Mouse (Mus musculus): Measurements from ENCODE around the gene Casd1. TPM values are rescaled to one million over a fixed set of nuclear protein-coding genes. Genes with fewer than 3 reads are reported as not detected.
A peak's percentile ranks its signal among the peaks of the same experiment; 100 is the strongest.

Gene Casd1
- polyA plus RNA-seq, 1 experiment from 2014 or later, result 39.4 TPM

DNA sequence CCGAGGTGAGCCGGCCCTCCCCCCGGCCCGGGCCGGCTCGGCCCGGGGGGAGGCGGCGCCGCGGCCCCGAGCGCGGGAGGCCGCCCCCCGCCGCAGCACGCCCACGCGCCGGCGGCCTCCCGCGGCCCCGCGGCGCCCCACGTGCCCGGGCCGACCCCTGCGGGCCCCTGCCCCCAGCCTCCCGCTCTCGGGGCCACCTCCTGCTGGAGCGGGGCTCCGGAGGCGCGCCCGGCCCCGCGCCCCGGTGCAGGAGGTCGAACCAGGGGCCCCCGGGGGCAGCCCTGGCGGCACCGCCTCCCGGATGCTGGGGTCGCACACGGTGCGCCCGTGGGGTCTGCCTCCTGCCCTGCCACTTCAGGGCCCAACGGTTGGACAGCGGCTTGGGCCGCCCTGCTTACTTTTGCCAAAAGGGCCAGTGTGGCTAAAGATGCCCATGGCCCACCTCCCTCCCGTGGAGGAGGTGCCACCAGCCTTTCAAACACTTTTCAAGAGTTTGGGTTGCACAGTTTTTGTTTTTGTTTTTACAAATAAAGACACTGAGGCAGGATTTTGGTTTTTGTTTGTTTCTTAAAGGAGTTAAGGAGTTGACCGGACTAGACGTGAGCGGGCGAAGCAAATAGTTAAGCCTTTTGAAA is 775 bp downstream of the Casd1 start:
- Histone ChIP-seq H3K9ac (ENCODE audit: low read depth, low read length) (peak overlapping the region; percentile 98), H3K4me3 (ENCODE audit: low read depth, low read length) (peak overlapping the region; percentile 80), H3K4me1 (ENCODE audit: control insufficient read depth, insufficient read depth, low read length) (peaks cover 29% of the 10 kb centered on the region), H3K27me3 (replicated peaks; ENCODE audit: control insufficient read depth, insufficient read depth, low read length) (no peaks in the 10 kb centered on the region), H3K36me3 (ENCODE audit: control insufficient read depth, insufficient read depth, low read length) (no peaks in the 10 kb centered on the region), H3K4me2 (ENCODE audit: low read depth, low read length) (peak overlapping the region; percentile 91), H3K9me3 (ENCODE audit: control insufficient read depth, low read length) (no peaks in the 10 kb centered on the region), H3K27ac (replicated peaks; ENCODE audit: low read depth, low read length) (peak overlapping the region; percentile 96)
- 9% methylated on average over 18 of the region's 58 CpGs for WGBS
- peak; percentile 73 for ATAC-seq (ENCODE audit: low read depth)
- DNase-seq (ENCODE audit: low spot score), result peak; percentile 49

DNA sequence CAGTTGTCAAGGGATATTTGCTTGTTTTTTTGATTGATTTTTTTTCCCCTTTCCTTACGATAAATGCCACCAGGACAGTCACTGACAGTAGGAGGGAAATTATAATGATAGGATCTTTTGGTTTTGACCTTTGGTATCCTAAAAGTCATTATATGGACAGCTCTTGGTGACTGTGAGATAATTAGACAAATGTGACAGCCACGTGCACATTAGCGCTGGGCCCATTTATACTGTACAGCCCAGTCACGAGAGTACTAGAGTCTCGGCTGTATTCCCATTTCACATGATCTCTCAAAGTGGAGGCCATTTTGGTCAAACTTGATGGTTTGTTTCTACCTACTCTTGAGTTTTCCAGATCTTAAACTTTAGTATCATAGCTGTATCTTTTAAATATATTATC is 1.4 kb downstream of the Casd1 start:
- Histone ChIP-seq H3K9ac (ENCODE audit: low read depth, low read length) (peak overlapping the region; percentile 98; the same call in 1 of the 2 replicates), H3K9me3 (ENCODE audit: control insufficient read depth, low read length) (no peaks in the 10 kb centered on the region), H3K27ac (replicated peaks; ENCODE audit: low read depth, low read length) (no peak overlapping the region), H3K4me3 (ENCODE audit: low read depth, low read length) (peak overlapping the region; percentile 80), H3K4me1 (ENCODE audit: control insufficient read depth, insufficient read depth, low read length) (peaks cover 29% of the 10 kb centered on the region), H3K36me3 (ENCODE audit: control insufficient read depth, insufficient read depth, low read length) (no peaks in the 10 kb centered on the region), H3K4me2 (ENCODE audit: low read depth, low read length) (peak overlapping the region; percentile 91), H3K27me3 (replicated peaks; ENCODE audit: control insufficient read depth, insufficient read depth, low read length) (no peaks in the 10 kb centered on the region)
- DNase-seq (ENCODE audit: low spot score), result no peak
- WGBS, result 57% methylated on average over 5 of the region's 5 CpGs
- no peak for ATAC-seq (ENCODE audit: low read depth)

DNA sequence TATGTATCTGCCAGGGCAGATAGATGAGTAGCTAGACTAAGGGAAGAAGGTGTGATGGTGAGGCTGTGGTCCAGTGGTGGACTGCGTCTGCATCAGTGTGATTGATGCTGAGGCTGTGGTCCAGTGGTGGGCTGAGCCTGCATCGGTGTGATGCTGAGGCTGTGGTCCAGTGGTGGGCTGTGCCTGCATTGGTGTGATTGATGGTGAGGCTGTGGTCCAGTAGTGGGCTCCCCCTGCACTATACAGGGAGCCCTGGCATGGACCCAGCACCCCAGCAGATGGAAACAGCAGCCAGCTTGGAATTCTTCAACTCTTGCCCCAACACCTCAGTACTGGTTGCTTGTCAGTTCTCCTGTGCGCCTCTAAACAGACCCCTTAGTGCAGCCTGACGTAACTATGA is 5.8 kb downstream of the Casd1 start:
- Histone ChIP-seq H3K27me3 (replicated peaks; ENCODE audit: control insufficient read depth, insufficient read depth, low read length) (no peaks in the 10 kb centered on the region), H3K36me3 (ENCODE audit: control insufficient read depth, insufficient read depth, low read length) (0 out of 2 replicates have a peak, but pooled peaks cover 7% of the 10 kb centered on the region), H3K9ac (ENCODE audit: low read depth, low read length) (no peak overlapping the region), H3K27ac (replicated peaks; ENCODE audit: low read depth, low read length) (no peak overlapping the region), H3K9me3 (ENCODE audit: control insufficient read depth, low read length) (no peaks in the 10 kb centered on the region), H3K4me3 (ENCODE audit: low read depth, low read length) (no peak overlapping the region), H3K4me2 (ENCODE audit: low read depth, low read length) (no peak overlapping the region), H3K4me1 (ENCODE audit: control insufficient read depth, insufficient read depth, low read length) (peaks cover 18% of the 10 kb centered on the region)
- no peak for DNase-seq (ENCODE audit: low spot score)
- ATAC-seq (ENCODE audit: low read depth), result no peak
- WGBS, result 83% methylated on average over 4 of the region's 4 CpGs

DNA sequence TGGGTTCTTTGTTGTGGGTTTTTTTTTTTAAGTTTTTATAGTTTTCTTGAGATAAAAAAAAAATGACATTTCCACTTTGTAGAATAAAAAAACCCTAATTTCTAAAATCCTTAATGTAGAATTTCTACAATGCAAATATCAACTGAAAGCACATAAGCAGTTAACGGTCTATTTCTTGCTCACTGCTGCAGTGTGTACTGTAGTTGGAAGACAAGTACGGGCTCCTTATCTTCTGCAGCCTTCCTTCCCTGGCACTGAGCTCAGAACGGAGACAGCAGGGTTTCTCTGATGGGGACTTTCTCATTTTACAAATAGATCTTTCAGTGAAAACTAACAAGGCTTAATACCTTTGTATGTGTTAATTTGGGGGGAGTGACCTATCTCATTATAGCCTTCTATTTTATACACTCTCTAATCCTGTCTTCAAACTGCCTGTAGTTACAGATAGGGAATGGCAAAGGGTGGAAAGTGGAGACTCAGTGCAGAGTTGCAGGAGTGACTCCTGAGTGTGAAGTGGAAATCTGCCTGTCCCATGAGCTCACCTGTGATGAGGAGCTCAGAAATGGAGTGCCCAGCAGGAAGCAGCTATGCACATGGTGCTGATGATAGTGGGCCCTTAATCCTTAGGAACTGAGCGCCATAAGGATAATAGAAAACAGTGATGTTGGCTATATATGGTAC is 9.7 kb downstream of the Casd1 start:
- Histone ChIP-seq H3K9me3 (ENCODE audit: control insufficient read depth, low read length) (peaks cover 5% of the 10 kb centered on the region; the same call in 1 of the 2 replicates), H3K4me2 (ENCODE audit: low read depth, low read length) (no peak overlapping the region), H3K4me3 (ENCODE audit: low read depth, low read length) (no peak overlapping the region), H3K36me3 (ENCODE audit: control insufficient read depth, insufficient read depth, low read length) (peaks cover 26% of the 10 kb centered on the region), H3K4me1 (ENCODE audit: control insufficient read depth, insufficient read depth, low read length) (no peaks in the 10 kb centered on the region), H3K9ac (ENCODE audit: low read depth, low read length) (no peak overlapping the region), H3K27ac (replicated peaks; ENCODE audit: low read depth, low read length) (no peak overlapping the region), H3K27me3 (replicated peaks; ENCODE audit: control insufficient read depth, insufficient read depth, low read length) (no peaks in the 10 kb centered on the region)
- WGBS, result 94% methylated on average over 4 of the region's 4 CpGs
- ATAC-seq (ENCODE audit: low read depth), result no peak
- no peak for DNase-seq (ENCODE audit: low spot score)

DNA sequence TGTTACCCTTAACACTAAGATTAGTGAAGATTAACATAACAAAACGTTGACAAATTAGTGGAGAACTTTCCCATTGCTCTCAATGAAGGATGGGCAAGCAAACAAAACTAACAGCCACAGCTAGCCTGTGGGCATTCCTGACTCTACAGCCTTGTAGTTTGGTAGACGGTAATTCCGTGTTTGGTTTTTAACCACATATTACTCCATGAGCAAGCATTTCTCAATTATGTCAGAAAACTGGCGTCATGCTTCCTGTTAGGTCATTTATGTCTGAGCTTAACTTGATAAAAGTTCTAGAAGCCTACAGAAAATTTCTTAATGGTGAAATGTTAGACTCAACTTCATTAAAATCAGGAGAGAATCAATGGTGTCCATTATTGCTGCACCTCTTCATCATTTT is 11.2 kb downstream of the Casd1 start:
- WGBS, result 89% methylated on average over 4 of the region's 4 CpGs
- Histone ChIP-seq H3K9ac (ENCODE audit: low read depth, low read length) (no peak overlapping the region), H3K4me2 (ENCODE audit: low read depth, low read length) (no peak overlapping the region), H3K4me3 (ENCODE audit: low read depth, low read length) (no peak overlapping the region), H3K27ac (replicated peaks; ENCODE audit: low read depth, low read length) (no peak overlapping the region), H3K36me3 (ENCODE audit: control insufficient read depth, insufficient read depth, low read length) (peaks cover 30% of the 10 kb centered on the region), H3K9me3 (ENCODE audit: control insufficient read depth, low read length) (peaks cover 6% of the 10 kb centered on the region; the same call in 1 of the 2 replicates), H3K27me3 (replicated peaks; ENCODE audit: control insufficient read depth, insufficient read depth, low read length) (no peaks in the 10 kb centered on the region), H3K4me1 (ENCODE audit: control insufficient read depth, insufficient read depth, low read length) (no peaks in the 10 kb centered on the region)
- ATAC-seq (ENCODE audit: low read depth), result no peak
- DNase-seq (ENCODE audit: low spot score), result no peak

DNA sequence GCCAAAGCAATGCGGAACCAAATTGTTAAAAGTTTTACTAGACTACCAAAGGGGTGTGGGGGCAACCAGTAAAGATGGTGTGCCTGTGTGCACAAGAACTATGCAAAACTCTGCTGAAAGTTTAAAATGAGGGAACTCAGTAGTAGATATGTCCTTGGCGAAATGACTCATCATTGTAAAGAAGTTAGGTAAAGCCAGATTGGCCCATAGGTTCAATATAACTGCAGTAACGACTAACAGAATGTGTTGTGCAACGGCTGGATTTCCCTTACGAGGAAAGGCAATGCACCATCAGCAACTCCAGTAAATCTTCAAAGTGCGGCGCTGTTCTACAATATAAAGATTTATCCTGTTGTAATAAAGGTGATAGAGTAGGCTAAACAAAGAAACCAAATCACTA is 11.8 kb downstream of the Casd1 start:
- ATAC-seq (ENCODE audit: low read depth), result no peak
- Histone ChIP-seq H3K9ac (ENCODE audit: low read depth, low read length) (no peak overlapping the region), H3K4me2 (ENCODE audit: low read depth, low read length) (no peak overlapping the region), H3K4me3 (ENCODE audit: low read depth, low read length) (no peak overlapping the region), H3K9me3 (ENCODE audit: control insufficient read depth, low read length) (peaks cover 6% of the 10 kb centered on the region; the same call in 1 of the 2 replicates), H3K4me1 (ENCODE audit: control insufficient read depth, insufficient read depth, low read length) (no peaks in the 10 kb centered on the region), H3K27ac (replicated peaks; ENCODE audit: low read depth, low read length) (no peak overlapping the region), H3K27me3 (replicated peaks; ENCODE audit: control insufficient read depth, insufficient read depth, low read length) (no peaks in the 10 kb centered on the region), H3K36me3 (ENCODE audit: control insufficient read depth, insufficient read depth, low read length) (peaks cover 35% of the 10 kb centered on the region)
- WGBS, result 91% methylated on average over 7 of the region's 7 CpGs
- no peak for DNase-seq (ENCODE audit: low spot score)

DNA sequence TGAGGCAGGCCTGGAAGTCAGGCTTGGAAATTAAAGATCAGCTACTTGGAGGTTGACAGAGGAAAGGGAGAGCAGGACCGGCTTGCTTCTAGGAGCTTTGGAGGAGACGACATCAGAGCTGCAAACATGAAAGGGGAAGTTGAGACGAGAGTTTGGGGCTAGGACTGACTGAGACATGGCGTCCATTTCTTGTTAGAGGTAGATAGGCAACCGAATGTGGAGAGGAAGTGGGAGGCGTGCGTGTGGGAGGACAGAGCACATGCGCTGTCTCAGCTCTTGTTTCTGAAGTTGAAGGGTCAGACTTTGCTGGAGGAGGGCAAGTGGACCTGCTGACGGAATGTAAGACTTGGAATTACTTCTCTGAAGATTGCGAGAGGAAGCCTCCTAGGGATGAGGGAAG is 17.3 kb downstream of the Casd1 start:
- no peaks in the 10 kb centered on the region for H3K4me1 ChIP-seq (ENCODE audit: control insufficient read depth, insufficient read depth, low read length)
- ATAC-seq (ENCODE audit: low read depth) (no peak), DNase-seq (ENCODE audit: low spot score) (no peak)
- no peaks in the 10 kb centered on the region for H3K27me3 ChIP-seq (replicated peaks; ENCODE audit: control insufficient read depth, insufficient read depth, low read length)
- H3K9me3 ChIP-seq (ENCODE audit: control insufficient read depth, low read length), result peaks cover 6% of the 10 kb centered on the region; the same call in 1 of the 2 replicates
- H3K4me3 ChIP-seq (ENCODE audit: low read depth, low read length), result no peak overlapping the region
- no peak overlapping the region for H3K9ac ChIP-seq (ENCODE audit: low read depth, low read length)
- no peak overlapping the region for H3K27ac ChIP-seq (replicated peaks; ENCODE audit: low read depth, low read length)
- H3K4me2 ChIP-seq (ENCODE audit: low read depth, low read length), result no peak overlapping the region
- WGBS, result 87% methylated on average over 10 of the region's 10 CpGs
- H3K36me3 ChIP-seq (ENCODE audit: control insufficient read depth, insufficient read depth, low read length), result peaks cover 39% of the 10 kb centered on the region

DNA sequence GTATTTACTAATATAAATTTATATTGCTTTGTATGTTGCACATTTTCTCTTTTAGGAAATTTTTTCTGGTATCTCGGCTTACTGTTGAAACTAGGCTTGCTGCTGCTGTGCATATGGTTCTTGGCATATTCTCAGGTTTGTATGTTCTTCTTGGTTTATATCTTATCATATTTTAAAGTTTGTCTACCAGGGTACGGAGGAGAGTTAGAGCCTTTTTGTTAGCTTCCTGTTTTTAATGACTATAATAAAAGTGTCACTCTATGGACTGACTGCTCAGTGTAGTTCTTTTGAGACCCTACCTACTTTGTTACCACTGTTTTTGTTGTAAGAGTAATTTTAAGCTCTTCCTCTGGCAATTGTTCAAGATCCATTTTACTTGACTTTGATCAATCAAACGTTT is 30.8 kb downstream of the Casd1 start:
- no peak overlapping the region for H3K9ac ChIP-seq (ENCODE audit: low read depth, low read length)
- WGBS, result 75% methylated on average over 3 of the region's 3 CpGs
- H3K27me3 ChIP-seq (replicated peaks; ENCODE audit: control insufficient read depth, insufficient read depth, low read length), result no peaks in the 10 kb centered on the region
- peaks cover 17% of the 10 kb centered on the region; the same call in 1 of the 2 replicates for H3K36me3 ChIP-seq (ENCODE audit: control insufficient read depth, insufficient read depth, low read length)
- no peak overlapping the region for H3K4me2 ChIP-seq (ENCODE audit: low read depth, low read length)
- ATAC-seq (ENCODE audit: low read depth), result no peak
- H3K4me3 ChIP-seq (ENCODE audit: low read depth, low read length), result no peak overlapping the region
- no peak overlapping the region for H3K27ac ChIP-seq (replicated peaks; ENCODE audit: low read depth, low read length)
- no peaks in the 10 kb centered on the region for H3K4me1 ChIP-seq (ENCODE audit: control insufficient read depth, insufficient read depth, low read length)
- H3K9me3 ChIP-seq (ENCODE audit: control insufficient read depth, low read length), result no peaks in the 10 kb centered on the region
- DNase-seq (ENCODE audit: low spot score), result no peak

DNA sequence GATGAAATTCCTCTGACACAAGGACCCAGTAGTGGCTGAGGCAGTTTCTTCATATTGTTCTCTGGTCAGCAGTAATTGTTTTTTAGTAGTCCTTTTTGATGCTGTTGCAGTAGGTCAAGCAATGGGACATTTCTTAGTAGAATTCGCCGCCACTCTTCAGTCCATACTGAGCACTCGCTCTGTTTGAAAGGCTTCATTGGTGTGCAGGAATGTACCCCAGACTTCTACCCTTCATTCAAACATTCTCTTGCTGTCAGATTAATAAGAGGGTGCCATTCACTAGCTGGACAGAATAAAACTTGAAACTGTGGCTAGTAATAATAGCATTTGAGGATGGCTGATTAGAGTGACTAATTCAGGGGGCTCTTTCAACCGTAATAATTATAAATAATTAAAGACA is 32.5 kb downstream of the Casd1 start:
- Histone ChIP-seq H3K27ac (replicated peaks; ENCODE audit: low read depth, low read length) (no peak overlapping the region), H3K4me2 (ENCODE audit: low read depth, low read length) (no peak overlapping the region), H3K36me3 (ENCODE audit: control insufficient read depth, insufficient read depth, low read length) (peaks cover 21% of the 10 kb centered on the region; the same call in 1 of the 2 replicates), H3K9ac (ENCODE audit: low read depth, low read length) (no peak overlapping the region), H3K4me3 (ENCODE audit: low read depth, low read length) (no peak overlapping the region), H3K9me3 (ENCODE audit: control insufficient read depth, low read length) (no peaks in the 10 kb centered on the region), H3K4me1 (ENCODE audit: control insufficient read depth, insufficient read depth, low read length) (no peaks in the 10 kb centered on the region), H3K27me3 (replicated peaks; ENCODE audit: control insufficient read depth, insufficient read depth, low read length) (no peaks in the 10 kb centered on the region)
- WGBS, result 79% methylated on average over 4 of the region's 4 CpGs
- DNase-seq (ENCODE audit: low spot score) (no peak), ATAC-seq (ENCODE audit: low read depth) (no peak)
